Mouse (Mus musculus): ENCODE results near the gene Fth1. TPM values are rescaled to one million over a fixed set of nuclear protein-coding genes. Genes with fewer than 3 reads are reported as not detected.
A peak's percentile ranks its signal among the peaks of the same experiment; 100 is the strongest.

Gene Fth1
- polyA plus RNA-seq, 1 experiment from 2014 or later, result 1,961 TPM

DNA sequence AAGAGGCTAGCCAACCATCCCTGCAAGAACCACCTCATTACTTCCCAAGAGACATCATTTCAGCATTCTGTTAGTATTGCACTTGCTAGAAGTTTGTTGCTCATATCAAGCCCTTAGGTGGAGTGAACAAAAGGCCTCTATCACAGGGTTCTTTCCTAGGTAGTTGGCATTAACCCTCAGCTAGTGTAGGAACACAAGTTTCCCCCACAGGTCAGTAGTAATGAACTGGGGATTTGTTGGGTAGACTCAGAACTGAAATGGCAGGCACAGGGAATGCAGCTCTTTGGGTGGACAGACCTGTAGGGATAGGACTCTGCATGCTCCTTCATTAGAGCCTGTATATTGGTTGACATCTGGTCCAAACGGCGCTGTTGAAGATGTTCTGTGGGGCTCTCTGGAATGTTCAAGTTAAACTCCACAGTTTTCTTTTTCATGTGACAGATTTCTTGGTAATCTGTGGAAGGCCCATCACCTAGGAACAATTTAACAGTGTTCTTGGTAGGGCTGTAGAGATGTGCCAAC, 5.6 kb downstream of the Fth1 start:
- Histone ChIP-seq H3K9me3 (ENCODE audit: control insufficient read depth, low read length) (no peaks in the 10 kb centered on the region), H3K36me3 (ENCODE audit: control insufficient read depth, insufficient read depth, low read length) (peaks cover 16% of the 10 kb centered on the region), H3K27me3 (replicated peaks; ENCODE audit: control insufficient read depth, insufficient read depth, low read length) (no peaks in the 10 kb centered on the region), H3K27ac (ENCODE audit: low read depth, low read length) (no peak overlapping the region), H3K4me1 (ENCODE audit: control insufficient read depth, insufficient read depth, low read depth, low read length) (peaks cover 15% of the 10 kb centered on the region), H3K9ac (ENCODE audit: low read depth, low read length) (no peak overlapping the region), H3K4me2 (ENCODE audit: low read length) (no peak overlapping the region), H3K4me3 (ENCODE audit: low read length) (no peak overlapping the region)
- 97% methylated on average over 2 of the region's 2 CpGs for WGBS
- no peak for ATAC-seq

DNA sequence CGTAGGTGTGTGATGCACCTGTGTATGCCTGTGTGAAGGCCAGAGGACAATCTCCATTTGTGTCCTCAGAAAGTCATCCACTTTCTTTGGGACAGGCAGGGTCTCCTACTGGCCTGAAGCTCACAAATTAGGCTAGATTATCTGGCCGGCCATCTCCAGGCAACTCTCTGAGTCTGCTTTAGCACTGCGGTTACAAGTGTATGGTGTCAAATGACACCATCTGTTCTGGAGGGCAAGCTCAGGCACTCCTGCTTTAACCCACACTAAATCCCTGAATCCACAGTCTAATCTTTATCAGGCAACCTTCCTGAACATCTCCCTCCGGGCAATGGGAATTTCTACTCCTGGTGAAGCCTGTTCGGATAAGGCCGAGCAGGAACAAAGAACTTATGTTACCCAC, 6.8 kb downstream of the Fth1 start:
- H3K9me3 ChIP-seq (ENCODE audit: control insufficient read depth, low read length), result no peaks in the 10 kb centered on the region
- no peak overlapping the region for H3K4me3 ChIP-seq (ENCODE audit: low read length)
- no peaks in the 10 kb centered on the region for H3K27me3 ChIP-seq (replicated peaks; ENCODE audit: control insufficient read depth, insufficient read depth, low read length)
- no peak for ATAC-seq
- 62% methylated on average over 6 of the region's 6 CpGs for WGBS
- peaks cover 8% of the 10 kb centered on the region for H3K4me1 ChIP-seq (ENCODE audit: control insufficient read depth, insufficient read depth, low read depth, low read length)
- H3K36me3 ChIP-seq (ENCODE audit: control insufficient read depth, insufficient read depth, low read length), result peaks cover 16% of the 10 kb centered on the region
- H3K9ac ChIP-seq (ENCODE audit: low read depth, low read length), result no peak overlapping the region
- H3K4me2 ChIP-seq (ENCODE audit: low read length), result no peak overlapping the region
- no peak overlapping the region for H3K27ac ChIP-seq (ENCODE audit: low read depth, low read length)

DNA sequence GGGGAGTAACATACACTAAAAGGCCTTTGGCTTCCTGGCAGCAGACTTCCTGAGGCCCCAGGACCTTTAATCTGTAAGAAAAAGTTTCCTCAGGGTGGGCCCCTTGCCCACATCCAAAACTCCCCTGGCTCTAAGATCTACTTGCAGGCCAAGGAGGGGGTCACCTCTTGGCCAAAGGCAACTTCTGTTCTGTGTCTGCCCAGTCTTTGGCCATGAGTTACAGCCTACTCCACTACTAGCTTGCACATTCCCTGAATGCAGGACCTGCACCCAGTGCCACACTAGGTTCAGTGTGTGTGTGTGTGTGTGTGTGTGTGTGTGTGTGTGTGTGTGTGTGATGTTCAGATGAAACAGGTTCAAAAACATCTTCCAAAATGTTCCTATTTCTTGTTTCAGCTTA, 7.2 kb downstream of the Fth1 start:
- Histone ChIP-seq H3K27ac (ENCODE audit: low read depth, low read length) (no peak overlapping the region), H3K9me3 (ENCODE audit: control insufficient read depth, low read length) (no peaks in the 10 kb centered on the region), H3K4me2 (ENCODE audit: low read length) (no peak overlapping the region), H3K27me3 (replicated peaks; ENCODE audit: control insufficient read depth, insufficient read depth, low read length) (no peaks in the 10 kb centered on the region), H3K36me3 (ENCODE audit: control insufficient read depth, insufficient read depth, low read length) (peaks cover 16% of the 10 kb centered on the region), H3K9ac (ENCODE audit: low read depth, low read length) (no peak overlapping the region), H3K4me1 (ENCODE audit: control insufficient read depth, insufficient read depth, low read depth, low read length) (peaks cover 8% of the 10 kb centered on the region), H3K4me3 (ENCODE audit: low read length) (no peak overlapping the region)
- ATAC-seq, result no peak

DNA sequence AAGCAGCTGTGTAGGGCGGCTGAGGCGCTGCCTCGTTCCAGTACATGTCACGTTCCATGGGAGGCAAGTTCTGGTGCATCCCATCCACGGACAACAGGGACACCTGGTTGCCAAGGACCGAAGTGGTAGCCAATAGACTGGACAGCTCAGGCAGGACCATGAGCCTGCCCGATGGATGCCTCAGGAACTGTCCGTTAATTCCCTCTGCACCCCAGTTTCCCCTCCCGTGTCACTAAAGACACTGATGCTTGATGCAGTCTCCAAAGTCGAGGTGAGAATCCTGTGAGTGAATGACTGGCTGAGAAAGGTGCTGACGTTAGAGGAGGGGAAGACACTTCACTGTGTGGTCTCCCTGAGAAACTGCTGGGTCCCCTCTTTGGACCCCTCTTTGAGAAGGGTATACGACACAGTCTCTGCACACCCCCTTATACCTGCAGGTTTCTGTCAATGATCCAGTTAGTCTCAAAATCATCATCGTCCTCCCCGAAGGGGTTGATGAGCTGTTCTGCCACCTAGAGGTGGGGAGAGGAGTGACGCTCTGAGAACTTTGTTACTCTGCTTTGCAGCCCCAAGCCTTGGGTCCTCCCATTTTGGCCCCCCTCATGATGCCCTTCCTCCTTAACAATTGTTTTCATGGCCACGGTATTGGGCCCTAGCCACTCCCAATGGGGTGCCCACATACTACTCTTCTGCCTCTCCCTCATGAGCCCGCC, 8.9 kb downstream of the Fth1 start:
- no peaks in the 10 kb centered on the region for H3K9me3 ChIP-seq (ENCODE audit: control insufficient read depth, low read length)
- H3K9ac ChIP-seq (ENCODE audit: low read depth, low read length), result no peak overlapping the region
- no peaks in the 10 kb centered on the region for H3K27me3 ChIP-seq (replicated peaks; ENCODE audit: control insufficient read depth, insufficient read depth, low read length)
- no peak overlapping the region for H3K4me3 ChIP-seq (ENCODE audit: low read length)
- no peak overlapping the region for H3K4me2 ChIP-seq (ENCODE audit: low read length)
- WGBS, result 67% methylated on average over 17 of the region's 17 CpGs
- no peaks in the 10 kb centered on the region; the same call in 1 of the 2 replicates for H3K4me1 ChIP-seq (ENCODE audit: control insufficient read depth, insufficient read depth, low read depth, low read length)
- peaks cover 16% of the 10 kb centered on the region for H3K36me3 ChIP-seq (ENCODE audit: control insufficient read depth, insufficient read depth, low read length)
- ATAC-seq, result no peak
- no peak overlapping the region for H3K27ac ChIP-seq (ENCODE audit: low read depth, low read length)

DNA sequence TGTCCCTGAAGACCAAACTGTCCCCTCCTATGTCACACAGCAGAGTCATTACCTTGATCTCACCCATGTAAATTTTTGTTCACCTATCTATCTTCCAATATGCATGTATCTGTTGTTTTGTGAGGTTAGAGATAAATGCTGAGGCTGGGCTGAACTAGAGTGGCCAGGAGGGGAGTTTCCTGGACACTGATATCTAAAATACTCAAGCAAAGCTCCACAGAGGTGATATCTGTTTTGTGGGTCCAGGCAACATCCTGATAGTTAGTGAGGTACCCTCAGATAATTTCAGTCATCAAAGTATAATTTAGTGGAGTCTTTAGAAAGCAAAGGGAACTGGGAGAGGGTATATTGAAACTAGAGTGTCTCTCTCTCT, 9.5 kb downstream of the Fth1 start:
- Histone ChIP-seq H3K4me1 (ENCODE audit: control insufficient read depth, insufficient read depth, low read depth, low read length) (no peaks in the 10 kb centered on the region; the same call in 1 of the 2 replicates), H3K4me2 (ENCODE audit: low read length) (no peak overlapping the region), H3K27me3 (replicated peaks; ENCODE audit: control insufficient read depth, insufficient read depth, low read length) (no peaks in the 10 kb centered on the region), H3K36me3 (ENCODE audit: control insufficient read depth, insufficient read depth, low read length) (peaks cover 14% of the 10 kb centered on the region), H3K9ac (ENCODE audit: low read depth, low read length) (no peak overlapping the region), H3K27ac (ENCODE audit: low read depth, low read length) (no peak overlapping the region), H3K4me3 (ENCODE audit: low read length) (no peak overlapping the region), H3K9me3 (ENCODE audit: control insufficient read depth, low read length) (no peaks in the 10 kb centered on the region)
- no peak for ATAC-seq

DNA sequence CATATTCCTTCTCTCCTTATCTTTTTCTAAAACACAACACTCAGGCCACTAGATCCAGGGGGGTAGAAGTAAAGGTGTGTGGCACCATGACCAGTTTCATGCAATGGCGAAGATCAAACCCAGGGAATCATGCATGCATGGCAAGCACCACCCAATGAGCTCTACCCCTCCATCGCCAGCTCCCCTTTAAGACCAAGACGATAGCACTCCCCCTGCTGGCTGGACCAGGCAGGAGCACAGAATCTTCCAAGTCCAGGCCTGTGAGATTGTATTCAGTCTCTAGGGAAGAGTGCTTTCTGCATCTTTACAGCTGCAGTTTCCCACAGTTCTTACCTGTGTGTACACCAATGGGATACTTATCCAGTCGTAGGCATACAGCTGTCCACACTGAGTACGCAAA, 10.9 kb downstream of the Fth1 start:
- H3K27me3 ChIP-seq (replicated peaks; ENCODE audit: control insufficient read depth, insufficient read depth, low read length), result no peaks in the 10 kb centered on the region
- peaks cover under 1% of the 10 kb centered on the region; the same call in 1 of the 2 replicates for H3K36me3 ChIP-seq (ENCODE audit: control insufficient read depth, insufficient read depth, low read length)
- WGBS, result 26% methylated on average over 5 of the region's 5 CpGs
- no peaks in the 10 kb centered on the region; the same call in 1 of the 2 replicates for H3K4me1 ChIP-seq (ENCODE audit: control insufficient read depth, insufficient read depth, low read depth, low read length)
- H3K9ac ChIP-seq (ENCODE audit: low read depth, low read length), result no peak overlapping the region
- ATAC-seq, result no peak
- no peak overlapping the region for H3K27ac ChIP-seq (ENCODE audit: low read depth, low read length)
- H3K4me3 ChIP-seq (ENCODE audit: low read length), result no peak overlapping the region
- H3K4me2 ChIP-seq (ENCODE audit: low read length), result no peak overlapping the region
- no peaks in the 10 kb centered on the region for H3K9me3 ChIP-seq (ENCODE audit: control insufficient read depth, low read length)

DNA sequence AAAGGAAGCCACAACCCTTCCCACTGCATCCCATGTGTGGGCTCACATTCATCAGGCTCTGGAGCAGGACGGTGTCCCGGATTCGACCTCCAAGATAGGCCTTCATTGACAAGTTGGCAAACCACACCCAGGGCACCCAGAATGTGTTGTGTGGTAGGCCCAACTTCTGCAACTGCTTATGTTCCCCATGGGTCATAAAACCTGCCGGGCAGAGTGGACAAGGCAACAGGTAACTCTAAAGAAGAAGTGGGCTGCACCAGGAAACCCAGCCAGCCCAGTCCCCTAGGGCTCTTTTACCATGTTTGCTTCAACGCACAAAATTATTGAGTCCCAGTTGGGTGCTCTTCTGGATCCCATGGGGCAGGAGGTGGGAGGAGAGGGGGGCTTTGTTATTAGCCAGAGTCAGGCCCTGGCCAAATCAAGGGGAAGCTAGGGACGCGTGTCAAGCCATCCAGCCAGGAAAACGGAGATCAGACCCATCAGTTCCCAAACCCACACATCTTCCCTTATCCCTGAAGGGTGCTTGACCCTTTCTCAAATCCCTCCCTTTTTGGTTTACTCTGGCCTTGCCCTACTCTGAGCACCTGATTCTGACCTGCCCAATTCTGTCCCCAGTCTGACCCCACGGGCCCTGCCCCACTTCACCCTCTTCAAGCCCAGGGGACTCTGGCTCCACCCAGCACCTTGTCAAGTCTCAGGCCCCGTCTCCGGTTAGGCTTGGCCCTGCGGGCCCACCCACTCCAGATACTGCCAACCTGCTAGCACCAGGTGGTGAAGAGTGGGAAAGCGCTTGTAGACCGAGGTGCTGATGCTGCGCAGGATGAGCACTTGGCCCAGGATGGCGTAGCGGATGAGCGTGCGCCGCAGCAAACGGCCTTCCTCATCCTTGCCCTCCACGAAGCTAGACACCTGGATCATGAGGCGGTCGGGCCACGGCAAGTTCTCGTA, 11.9 kb downstream of the Fth1 start:
- H3K9me3 ChIP-seq (ENCODE audit: control insufficient read depth, low read length), result no peaks in the 10 kb centered on the region
- H3K27ac ChIP-seq (ENCODE audit: low read depth, low read length), result no peak overlapping the region
- H3K27me3 ChIP-seq (replicated peaks; ENCODE audit: control insufficient read depth, insufficient read depth, low read length), result no peaks in the 10 kb centered on the region
- H3K4me1 ChIP-seq (ENCODE audit: control insufficient read depth, insufficient read depth, low read depth, low read length), result no peaks in the 10 kb centered on the region; the same call in 1 of the 2 replicates
- H3K36me3 ChIP-seq (ENCODE audit: control insufficient read depth, insufficient read depth, low read length), result no peaks in the 10 kb centered on the region
- peak overlapping the region; percentile 56 for H3K4me2 ChIP-seq (ENCODE audit: low read length)
- ATAC-seq, result peak; percentile 70
- H3K4me3 ChIP-seq (ENCODE audit: low read length), result peak overlapping the region; percentile 38
- 43% methylated on average over 26 of the region's 26 CpGs for WGBS
- H3K9ac ChIP-seq (ENCODE audit: low read depth, low read length), result peak overlapping the region; percentile 53

DNA sequence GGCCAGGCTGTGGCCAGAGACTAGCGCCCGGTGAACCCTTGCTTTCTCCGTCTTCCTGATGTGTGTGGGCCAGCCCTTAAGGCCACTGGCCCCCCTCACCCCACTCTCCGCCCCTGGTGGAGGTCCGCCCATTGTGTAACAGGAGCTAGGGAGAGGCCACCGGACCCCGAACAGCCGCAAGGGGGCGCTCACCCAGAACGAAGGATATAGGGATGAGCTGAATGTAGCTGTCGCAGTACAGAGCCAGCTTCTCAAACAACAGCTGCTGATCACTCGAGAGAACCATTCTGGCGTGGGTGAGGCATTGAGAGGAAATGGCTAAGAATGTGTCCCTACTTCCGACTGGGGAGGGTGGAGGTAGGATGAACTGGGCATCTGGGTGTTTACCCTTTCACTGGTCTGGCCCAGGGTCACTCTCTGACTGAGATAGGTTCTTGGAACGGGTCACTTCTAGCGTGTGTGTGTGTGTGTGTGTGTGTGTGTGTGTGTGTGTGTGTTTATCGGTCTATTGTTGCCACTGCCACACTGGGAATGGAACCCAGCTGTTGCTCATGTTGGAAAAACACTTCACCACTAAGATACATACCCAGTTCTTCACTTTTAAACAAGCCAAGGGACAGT, 12.7 kb downstream of the Fth1 start:
- Histone ChIP-seq H3K4me3 (ENCODE audit: low read length) (peak overlapping the region; percentile 38), H3K36me3 (ENCODE audit: control insufficient read depth, insufficient read depth, low read length) (no peaks in the 10 kb centered on the region), H3K27ac (ENCODE audit: low read depth, low read length) (no peak overlapping the region), H3K27me3 (replicated peaks; ENCODE audit: control insufficient read depth, insufficient read depth, low read length) (no peaks in the 10 kb centered on the region), H3K9ac (ENCODE audit: low read depth, low read length) (peak overlapping the region; percentile 53), H3K4me2 (ENCODE audit: low read length) (peak overlapping the region; percentile 56), H3K4me1 (ENCODE audit: control insufficient read depth, insufficient read depth, low read depth, low read length) (no peaks in the 10 kb centered on the region; the same call in 1 of the 2 replicates), H3K9me3 (ENCODE audit: control insufficient read depth, low read length) (no peaks in the 10 kb centered on the region)
- WGBS, result 4% methylated on average over 17 of the region's 17 CpGs
- peak; percentile 90 for ATAC-seq

Data from hindbrain, embryonic 16.5 days (tissue).